Mouse (Mus musculus) MEL (cell line): Measurements from ENCODE around the gene 1810046K07Rik. TPM values are rescaled to one million over a fixed set of nuclear protein-coding genes. Genes with fewer than 3 reads are reported as not detected.

Experiments used
- DNase-seq: peaks from one replicate; pipeline ENCODE4 v3.0.0; 2011; ENCODE audit warnings: low read depth, low spot score
- H3K27ac ChIP-seq: 2 replicates; pipeline ENCODE4 v1.5.1; 2012; ENCODE audit warnings: low read depth, mild to moderate bottlenecking, control low read depth, low read length, moderate library complexity; ENCODE audit not compliant: control insufficient read depth
- H3K27me3 ChIP-seq, 2 experiments: fragments of 150-350 bp in 1 of 2; sonication (generic) in 1 of 2; 2 replicates each; pipeline ENCODE4 v1.6.1; 2012; ENCODE audit warnings: low read length in 2 of 2, mild to moderate bottlenecking in 2 of 2, improper control_type of control experiment in 1 of 2, moderate library complexity in 1 of 2; ENCODE audit not compliant: insufficient read depth in 2 of 2, control insufficient read depth in 1 of 2
- H3K36me3 ChIP-seq, 2 experiments: 2 replicates each; pipeline ENCODE4 v1.6.1; 2012 to 2014; ENCODE audit warnings: low read length in 2 of 2, improper control_type of control experiment in 1 of 2, inconsistent platforms in 1 of 2, mild to moderate bottlenecking in 1 of 2; ENCODE audit not compliant: insufficient read depth in 2 of 2, control insufficient read depth in 1 of 2
- H3K4me1 ChIP-seq, 2 experiments: fragments of 150-350 bp in 1 of 2; sonication (generic) in 1 of 2; 2 replicates each; pipeline ENCODE4 v1.6.1; 2012; ENCODE audit warnings: low read length in 2 of 2, improper control_type of control experiment in 1 of 2, mild to moderate bottlenecking in 1 of 2; ENCODE audit not compliant: insufficient read depth in 2 of 2, control insufficient read depth in 1 of 2
- H3K4me3 ChIP-seq, 2 experiments: fragments of 150-350 bp in 1 of 2; sonication (generic) in 1 of 2; 2 replicates each; pipeline ENCODE4 v1.5.1; 2012; ENCODE audit warnings: low read depth in 2 of 2, low read length in 2 of 2, mild to moderate bottlenecking in 2 of 2, moderate library complexity in 2 of 2, control low read depth in 1 of 2, improper control_type of control experiment in 1 of 2; ENCODE audit not compliant: control insufficient read depth in 1 of 2, insufficient read depth in 1 of 2
- H3K79me2 ChIP-seq: 2 replicates; pipeline ENCODE4 v1.6.1; 2012; ENCODE audit warnings: mild to moderate bottlenecking, low read length, moderate library complexity; ENCODE audit not compliant: control insufficient read depth, poor library complexity, insufficient read depth
- H3K9ac ChIP-seq: 2 replicates; pipeline ENCODE4 v1.6.1; 2012; ENCODE audit warnings: low read depth, mild to moderate bottlenecking, control low read depth, low read length, moderate library complexity; ENCODE audit not compliant: control insufficient read depth, poor library complexity, severe bottlenecking
- H3K9me3 ChIP-seq: fragments of 150-350 bp; sonication (generic); replicated peaks from 2 replicates; pipeline ENCODE4 v1.6.1; 2012; ENCODE audit warnings: mild to moderate bottlenecking, low read length, improper control_type of control experiment, moderate library complexity; ENCODE audit not compliant: insufficient read depth
- BHLHE40 ChIP-seq: IDR thresholded peaks from 2 replicates; pipeline ENCODE4 v1.6.1; 2012; ENCODE audit warnings: low read depth, mild to moderate bottlenecking, inconsistent platforms, low read length, improper control_type of control experiment, borderline replicate concordance
- ETS1 ChIP-seq: IDR thresholded peaks from 2 replicates; pipeline ENCODE4 v1.6.1; 2012; ENCODE audit warnings: low read depth, mild to moderate bottlenecking, inconsistent platforms, low read length, improper control_type of control experiment, moderate library complexity
- GATA1 ChIP-seq: IDR thresholded peaks from 2 replicates; pipeline ENCODE4 v1.6.1; 2011; ENCODE audit warnings: low read depth, low read length, improper control_type of control experiment
- KAT2A ChIP-seq: conservative IDR thresholded peaks from 2 replicates; pipeline ENCODE4 v1.6.1; 2012; ENCODE audit warnings: low read depth, low read length, improper control_type of control experiment, inconsistent platforms
- NELFE ChIP-seq: IDR thresholded peaks from 2 replicates; pipeline ENCODE4 v1.6.1; 2011; ENCODE audit warnings: low read depth, low read length, improper control_type of control experiment
- POLR2AphosphoS2 ChIP-seq: IDR thresholded peaks from 2 replicates; pipeline ENCODE4 v1.6.1; 2011; ENCODE audit warnings: low read length, improper control_type of control experiment
- RAD21 ChIP-seq: IDR thresholded peaks from 2 replicates; pipeline ENCODE4 v1.6.1; 2011; ENCODE audit warnings: mild to moderate bottlenecking, low read depth, low read length, improper control_type of control experiment
- SIN3A ChIP-seq: IDR thresholded peaks from 2 replicates; pipeline ENCODE4 v1.6.1; 2012; ENCODE audit warnings: low read length, improper control_type of control experiment, inconsistent platforms
- TAL1 ChIP-seq: IDR thresholded peaks from 2 replicates; pipeline ENCODE4 v1.6.1; 2012; ENCODE audit warnings: mild to moderate bottlenecking, inconsistent platforms, low read length, moderate library complexity, mixed read lengths
- TBP ChIP-seq: IDR thresholded peaks from 2 replicates; pipeline ENCODE4 v1.8.0; 2011; ENCODE audit warnings: low read depth, low read length, improper control_type of control experiment
- USF2 ChIP-seq, 2 experiments: IDR thresholded peaks; 2 replicates each; pipeline ENCODE4 v1.6.1; 2011 to 2012; ENCODE audit warnings: improper control_type of control experiment in 2 of 2, low read length in 2 of 2, borderline replicate concordance in 1 of 2, inconsistent platforms in 1 of 2, low read depth in 1 of 2, mild to moderate bottlenecking in 1 of 2; ENCODE audit not compliant: insufficient read depth in 1 of 2
- ZMIZ1 ChIP-seq: IDR thresholded peaks from 2 replicates; pipeline ENCODE4 v1.6.1; 2012; ENCODE audit warnings: low read depth, mild to moderate bottlenecking, inconsistent platforms, low read length, improper control_type of control experiment, moderate library complexity
- polyA plus RNA-seq, 2 experiments: library from polyadenylated mRNA; stranded (reverse) in 1 of 2; unstranded in 1 of 2; fragments of >175 nt in 1 of 2; fragments of >200 nt in 1 of 2; gene quantifications; 2 replicates each; pipeline versions ENCODE4 v1.2.1 to v1.2.4; 2012; ENCODE audit warnings: low replicate concordance in 2 of 2, low read depth in 1 of 2; ENCODE audit not compliant: insufficient read length in 2 of 2, insufficient read depth in 1 of 2, missing spikeins in 1 of 2
- total RNA-seq: library from RNA; depleted of rRNA; stranded (reverse); fragments of 300-350 nt; gene quantifications from 2 replicates; pipeline ENCODE4 v1.2.3, GENCODE M21; 2012

Gene 1810046K07Rik
- total and polyA plus RNA-seq, 3 experiments: not detected

GRCm38 (mm10) chr9:51326619-51327554 is 1.8 kb downstream of the 1810046K07Rik start:
- H3K27ac ChIP-seq: no peak overlapping the region
- H3K4me3 ChIP-seq: no peak overlapping the region
- TF ChIP-seq TBP (no peak), NELFE (no peak), POLR2AphosphoS2 (no peak), BHLHE40 (no peak), SIN3A (no peak)
- peaks cover 1 to 13% of the 10 kb centered on the region in 2 experiments; a peak in 3 of 4 replicates for H3K4me1 ChIP-seq
- H3K9ac ChIP-seq: no peak overlapping the region
- no peaks in the 10 kb centered on the region for H3K79me2 ChIP-seq
- no peaks in the 10 kb centered on the region for H3K9me3 ChIP-seq
- DNase-seq: no peak
- peaks cover 0 to 2% of the 10 kb centered on the region in 2 experiments; a peak in 3 of 4 replicates for H3K27me3 ChIP-seq
- H3K36me3 ChIP-seq: peaks cover 0 to 18% of the 10 kb centered on the region in 2 experiments; a peak in 2 of 4 replicates

GRCm38 (mm10) chr9:51324406-51325065 is 4.2 kb downstream of the 1810046K07Rik start:
- Histone ChIP-seq H3K9ac (no peak overlapping the region), H3K27ac (peak overlapping the region; percentile 28; the same call in 1 of the 2 replicates), H3K9me3 (no peaks in the 10 kb centered on the region), H3K4me1 (peaks cover 22 to 32% of the 10 kb centered on the region in 2 experiments), H3K79me2 (no peaks in the 10 kb centered on the region)
- DNase-seq: peak; percentile 65
- TF ChIP-seq KAT2A: no peak
- TF ChIP-seq BHLHE40: no peak
- TF ChIP-seq ETS1: peak; percentile 39; the same call in 1 of the 2 replicates
- no peak for TF ChIP-seq USF2 (IDR thresholded peaks at IDR 0.05; ENCODE audit: borderline replicate concordance in 1 of 2, insufficient read depth in 1 of 2, low read depth in 1 of 2, low read length in 2 of 2)
- no peak for TF ChIP-seq TAL1
- TF ChIP-seq RAD21: no peak
- TF ChIP-seq ZMIZ1: no peak
- no peak for TF ChIP-seq GATA1
- TF ChIP-seq, all 39 proteins: peak for 1
- H3K4me3 ChIP-seq: no peak overlapping the region
- peaks cover 0 to 36% of the 10 kb centered on the region in 2 experiments; a peak in 2 of 4 replicates for H3K36me3 ChIP-seq
- no peaks in the 10 kb centered on the region; a peak in 1 of 4 replicates for H3K27me3 ChIP-seq
